Mouse (Mus musculus): Measurements from ENCODE around the gene Fam49a. TPM values are rescaled to one million over a fixed set of nuclear protein-coding genes. Genes with fewer than 3 reads are reported as not detected.

Gene Fam49a
- total RNA-seq, 1 experiment: 10.1 TPM

DNA sequence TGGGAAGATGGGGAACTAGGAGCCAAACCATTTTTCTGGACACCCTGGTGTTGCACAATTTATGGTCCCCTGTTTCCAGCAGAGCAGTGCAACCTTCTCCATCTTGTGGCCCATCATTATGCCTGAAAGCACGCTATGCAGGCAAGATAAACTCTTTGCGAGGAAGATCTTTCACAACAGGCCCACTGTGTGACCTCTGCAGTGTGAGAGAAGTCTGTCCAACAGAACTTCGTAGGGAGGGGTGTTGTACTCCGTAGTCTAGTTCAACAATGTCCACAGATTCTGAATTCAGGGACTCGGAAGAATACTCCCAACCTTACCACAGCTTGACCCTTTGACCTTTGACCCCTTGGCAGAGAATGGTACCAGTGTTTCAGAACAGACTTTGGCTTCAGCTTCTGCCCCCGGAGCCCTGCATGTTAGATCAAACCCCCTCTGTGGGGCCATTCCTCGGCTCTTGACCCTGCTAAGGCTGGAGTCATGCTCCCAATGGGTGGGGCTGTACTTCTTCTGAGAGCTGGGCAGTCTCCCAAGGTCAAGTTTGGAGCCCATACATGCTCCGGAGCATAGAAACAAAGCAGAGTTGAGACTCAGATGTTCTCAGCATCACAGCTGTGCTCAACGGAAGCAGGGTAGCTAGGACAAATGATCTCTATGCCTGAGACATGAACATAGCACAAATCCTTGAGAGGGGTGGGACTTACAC is 39.2 kb upstream of the Fam49a start:
- H3K4me1 ChIP-seq (ENCODE audit: control insufficient read depth in 2 of 2, insufficient read depth in 2 of 2, low read length in 2 of 2, poor library complexity in 1 of 2): no peaks in the 10 kb centered on the region; a peak in 1 of 4 replicates
- no peak for DNase-seq (ENCODE audit: low read depth, low spot score)
- TF ChIP-seq CHD2 (IDR thresholded peaks at IDR 0.05; ENCODE audit: low read depth, low read length) (no peak), HCFC1 (IDR thresholded peaks at IDR 0.05; ENCODE audit: borderline replicate concordance, insufficient read depth, low read length) (no peak), ZNF384 (IDR thresholded peaks at IDR 0.05; ENCODE audit: low read depth, low read length) (no peak), ZC3H11A (IDR thresholded peaks at IDR 0.05; ENCODE audit: borderline replicate concordance, low read depth, low read length) (no peak), MAFK (IDR thresholded peaks at IDR 0.05; ENCODE audit: insufficient read depth, low read depth, low read length) (no peak)
- H3K36me3 ChIP-seq (ENCODE audit: control insufficient read depth, insufficient read depth, low read length, poor library complexity, severe bottlenecking): no peaks in the 10 kb centered on the region
- no peak overlapping the region for H3K27ac ChIP-seq (ENCODE audit: insufficient read depth, low read depth, low read length, poor library complexity, severe bottlenecking)
- in situ Hi-C loops (cut with MboI; ENCODE audit: low sequenced_read_pairs in 2 of 2, unreplicated experiment in 2 of 2): no loop called here
- no peak overlapping the region for H3K9ac ChIP-seq (ENCODE audit: insufficient read depth, low read depth, low read length, poor library complexity, severe bottlenecking)
- H3K9me3 ChIP-seq (ENCODE audit: control insufficient read depth, insufficient read depth, low read depth, low read length): no peaks in the 10 kb centered on the region
- H3K4me3 ChIP-seq (ENCODE audit: insufficient read depth in 1 of 2, low read depth in 1 of 2, low read length in 2 of 2, poor library complexity in 1 of 2, severe bottlenecking in 1 of 2): no peak overlapping the region

DNA sequence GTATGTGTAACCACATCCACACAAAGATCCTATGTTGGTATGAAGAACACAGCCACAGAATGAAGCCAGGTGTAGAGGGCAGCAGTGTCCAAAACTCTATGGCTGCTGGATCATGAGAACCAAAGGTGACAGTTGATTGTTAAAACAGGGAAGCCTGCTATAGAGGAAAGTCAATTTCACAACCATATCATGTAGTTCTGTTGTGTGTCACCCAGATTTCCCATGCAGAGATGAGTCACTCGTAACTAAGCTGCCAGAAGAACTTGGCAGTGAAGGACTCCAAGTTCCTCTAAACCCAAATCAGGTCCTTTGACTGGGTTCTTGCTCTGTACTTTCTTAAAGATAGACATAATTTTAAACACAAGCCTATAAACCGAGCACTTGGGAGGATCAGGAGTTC is 38.6 kb upstream of the Fam49a start:
- TF ChIP-seq ZNF384 (IDR thresholded peaks at IDR 0.05; ENCODE audit: low read depth, low read length) (no peak), ZC3H11A (IDR thresholded peaks at IDR 0.05; ENCODE audit: borderline replicate concordance, low read depth, low read length) (no peak)
- Histone ChIP-seq H3K4me3 (ENCODE audit: insufficient read depth in 1 of 2, low read depth in 1 of 2, low read length in 2 of 2, poor library complexity in 1 of 2, severe bottlenecking in 1 of 2) (no peak overlapping the region), H3K9me3 (ENCODE audit: control insufficient read depth, insufficient read depth, low read depth, low read length) (no peaks in the 10 kb centered on the region), H3K27ac (ENCODE audit: insufficient read depth, low read depth, low read length, poor library complexity, severe bottlenecking) (no peak overlapping the region), H3K36me3 (ENCODE audit: control insufficient read depth, insufficient read depth, low read length, poor library complexity, severe bottlenecking) (no peaks in the 10 kb centered on the region), H3K9ac (ENCODE audit: insufficient read depth, low read depth, low read length, poor library complexity, severe bottlenecking) (no peak overlapping the region), H3K4me1 (ENCODE audit: control insufficient read depth in 2 of 2, insufficient read depth in 2 of 2, low read length in 2 of 2, poor library complexity in 1 of 2) (no peaks in the 10 kb centered on the region; a peak in 1 of 4 replicates)
- no peak for DNase-seq (ENCODE audit: low read depth, low spot score)
- in situ Hi-C loops (cut with MboI; ENCODE audit: low sequenced_read_pairs in 2 of 2, unreplicated experiment in 2 of 2): no loop called here

DNA sequence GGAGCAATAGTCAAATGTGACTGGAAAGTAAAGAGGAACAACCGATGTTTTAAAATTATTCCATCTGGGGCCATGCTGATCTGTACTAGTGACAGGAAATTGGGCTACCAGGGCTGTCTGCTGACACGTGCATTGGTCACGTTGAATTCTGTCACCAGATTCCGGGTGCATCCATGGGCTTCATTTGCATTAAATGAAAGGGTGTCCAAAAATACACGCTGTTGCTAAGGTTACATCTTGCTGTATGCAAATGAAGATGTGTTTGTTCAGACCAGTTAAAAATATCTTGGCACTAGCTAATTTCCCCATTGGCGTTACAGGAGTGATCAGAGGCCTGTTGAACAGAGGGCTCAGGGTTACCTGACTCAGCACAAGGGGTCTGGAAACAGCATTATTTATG is 36.2 kb upstream of the Fam49a start:
- Histone ChIP-seq H3K36me3 (ENCODE audit: control insufficient read depth, insufficient read depth, low read length, poor library complexity, severe bottlenecking) (no peaks in the 10 kb centered on the region), H3K4me1 (ENCODE audit: control insufficient read depth in 2 of 2, insufficient read depth in 2 of 2, low read length in 2 of 2, poor library complexity in 1 of 2) (no peaks in the 10 kb centered on the region; a peak in 1 of 4 replicates), H3K9me3 (ENCODE audit: control insufficient read depth, insufficient read depth, low read depth, low read length) (no peaks in the 10 kb centered on the region), H3K27ac (ENCODE audit: insufficient read depth, low read depth, low read length, poor library complexity, severe bottlenecking) (no peak overlapping the region), H3K9ac (ENCODE audit: insufficient read depth, low read depth, low read length, poor library complexity, severe bottlenecking) (no peak overlapping the region), H3K4me3 (ENCODE audit: insufficient read depth in 1 of 2, low read depth in 1 of 2, low read length in 2 of 2, poor library complexity in 1 of 2, severe bottlenecking in 1 of 2) (no peak overlapping the region)
- in situ Hi-C loops (cut with MboI; ENCODE audit: low sequenced_read_pairs in 2 of 2, unreplicated experiment in 2 of 2): no loop called here
- DNase-seq (ENCODE audit: low read depth, low spot score): no peak
- TF ChIP-seq ZNF384 (IDR thresholded peaks at IDR 0.05; ENCODE audit: low read depth, low read length): no peak
- TF ChIP-seq CHD2 (IDR thresholded peaks at IDR 0.05; ENCODE audit: low read depth, low read length): no peak
- no peak for TF ChIP-seq ZC3H11A (IDR thresholded peaks at IDR 0.05; ENCODE audit: borderline replicate concordance, low read depth, low read length)
- TF ChIP-seq HCFC1 (IDR thresholded peaks at IDR 0.05; ENCODE audit: borderline replicate concordance, insufficient read depth, low read length): no peak
- no peak for TF ChIP-seq MAFK (IDR thresholded peaks at IDR 0.05; ENCODE audit: insufficient read depth, low read depth, low read length)

DNA sequence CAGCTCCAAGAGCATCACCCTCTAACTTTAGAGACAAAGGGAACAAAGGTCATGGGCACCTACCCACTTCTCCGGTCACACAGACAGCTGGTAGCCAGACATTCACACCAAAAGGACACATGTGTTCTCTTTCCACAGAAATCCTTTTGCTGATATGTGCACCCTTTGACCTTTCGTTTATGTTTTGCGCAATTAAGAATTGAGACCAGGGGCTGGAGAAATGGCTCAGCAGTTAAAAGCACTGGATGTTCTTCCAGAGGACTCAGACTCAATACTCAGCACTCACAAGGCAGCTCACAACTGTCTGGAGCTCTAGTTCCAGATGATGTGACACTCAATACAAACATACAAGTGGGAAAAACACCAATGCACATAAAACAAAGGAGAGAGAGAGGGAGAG is 34.3 kb upstream of the Fam49a start:
- Histone ChIP-seq H3K9ac (ENCODE audit: insufficient read depth, low read depth, low read length, poor library complexity, severe bottlenecking) (no peak overlapping the region), H3K4me1 (ENCODE audit: control insufficient read depth in 2 of 2, insufficient read depth in 2 of 2, low read length in 2 of 2, poor library complexity in 1 of 2) (no peaks in the 10 kb centered on the region; a peak in 1 of 4 replicates), H3K27ac (ENCODE audit: insufficient read depth, low read depth, low read length, poor library complexity, severe bottlenecking) (no peak overlapping the region), H3K36me3 (ENCODE audit: control insufficient read depth, insufficient read depth, low read length, poor library complexity, severe bottlenecking) (no peaks in the 10 kb centered on the region), H3K4me3 (ENCODE audit: insufficient read depth in 1 of 2, low read depth in 1 of 2, low read length in 2 of 2, poor library complexity in 1 of 2, severe bottlenecking in 1 of 2) (no peak overlapping the region), H3K9me3 (ENCODE audit: control insufficient read depth, insufficient read depth, low read depth, low read length) (no peaks in the 10 kb centered on the region)
- in situ Hi-C loops (cut with MboI; ENCODE audit: low sequenced_read_pairs in 2 of 2, unreplicated experiment in 2 of 2): no loop called here
- TF ChIP-seq CHD2 (IDR thresholded peaks at IDR 0.05; ENCODE audit: low read depth, low read length) (no peak), ZC3H11A (IDR thresholded peaks at IDR 0.05; ENCODE audit: borderline replicate concordance, low read depth, low read length) (no peak), ZNF384 (IDR thresholded peaks at IDR 0.05; ENCODE audit: low read depth, low read length) (no peak), HCFC1 (IDR thresholded peaks at IDR 0.05; ENCODE audit: borderline replicate concordance, insufficient read depth, low read length) (no peak), MAFK (IDR thresholded peaks at IDR 0.05; ENCODE audit: insufficient read depth, low read depth, low read length) (no peak)
- no peak for DNase-seq (ENCODE audit: low read depth, low spot score)
